Mouse (Mus musculus) intestine, embryonic 16.5 days (tissue): ENCODE measurements around the gene Lclat1. TPM values are rescaled to one million over a fixed set of nuclear protein-coding genes. Genes with fewer than 3 reads are reported as not detected.

Source experiments
- ATAC-seq: fragments of 200-750 bp; cut with Nextera tagmentation; 2 replicates; pipeline ENCODE4 v1.8.0; 2017; ENCODE audit warnings: moderate TSS enrichment, moderate library complexity
- H3K27ac ChIP-seq: fragments of 300-500 bp; sonication (generic); 2 replicates; pipeline ENCODE4 v1.5.1; 2014; ENCODE audit warnings: mild to moderate bottlenecking, low read length
- H3K27me3 ChIP-seq: fragments of 300-500 bp; sonication (generic); replicated peaks from 2 replicates; pipeline ENCODE4 v1.6.1; 2014; ENCODE audit warnings: low read length, control low read depth, mixed read lengths; ENCODE audit not compliant: control insufficient read depth, insufficient read depth
- H3K36me3 ChIP-seq: fragments of 300-500 bp; sonication (generic); 2 replicates; pipeline ENCODE4 v1.6.1; 2014; ENCODE audit warnings: low read length, control low read depth; ENCODE audit not compliant: control insufficient read depth, insufficient read depth
- H3K4me1 ChIP-seq: fragments of 300-500 bp; sonication (generic); 2 replicates; pipeline ENCODE4 v1.6.1; 2014; ENCODE audit warnings: low read length, control low read depth, mixed read lengths; ENCODE audit not compliant: control insufficient read depth, insufficient read depth
- H3K4me2 ChIP-seq: fragments of 300-500 bp; sonication (generic); 2 replicates; pipeline ENCODE4 v1.6.1; 2014; ENCODE audit warnings: low read depth, low read length, control low read depth
- H3K4me3 ChIP-seq: fragments of 300-500 bp; sonication (generic); 2 replicates; pipeline ENCODE4 v1.5.1; 2014; ENCODE audit warnings: mild to moderate bottlenecking, low read length
- H3K9ac ChIP-seq: fragments of 300-500 bp; sonication (generic); 2 replicates; pipeline ENCODE4 v1.6.1; 2014; ENCODE audit warnings: low read depth, low read length
- H3K9me3 ChIP-seq: fragments of 300-500 bp; sonication (generic); 2 replicates; pipeline ENCODE4 v1.6.1; 2016; ENCODE audit warnings: low read length, control low read depth; ENCODE audit not compliant: control insufficient read depth
- WGBS: fragments of 180-500 bp; shearing (Covaris S2); extraction: QIAGEN DNeasy Blood & Tissue Kit; methylation state at CpG from one replicate; pipeline ENCODE4 v1.1.7; 2014; 5-methylcytosine and 5-hydroxymethylcytosine counted together
- polyA plus RNA-seq: library from polyadenylated mRNA; unstranded; fragments of >200 nt; fragmentation: Nextera tagmentation; extraction: Ambion mirVana; gene quantifications from 2 replicates; pipeline ENCODE4 v1.2.1, GENCODE M21; 2015

Gene Lclat1
- polyA plus RNA-seq, 1 experiment from 2014 or later = 31.6 TPM

GRCm38 (mm10) chr17:73203642-73204332 is 96.0 kb downstream of the Lclat1 start:
- Histone ChIP-seq H3K4me3 (no peak overlapping the region), H3K4me1 (no peaks in the 10 kb centered on the region), H3K9ac (no peak overlapping the region), H3K9me3 (peaks cover 3% of the 10 kb centered on the region), H3K4me2 (no peak overlapping the region), H3K36me3 (peaks cover 3% of the 10 kb centered on the region; the same call in 1 of the 2 replicates), H3K27ac (no peak overlapping the region), H3K27me3 (no peaks in the 10 kb centered on the region)
- WGBS = 77% methylated on average over 15 of the region's 15 CpGs
- no peak for ATAC-seq

- no peak overlapping the region for H3K4me2 ChIP-seq
- H3K4me1 ChIP-seq = peaks cover 4% of the 10 kb centered on the region; the same call in 1 of the 2 replicates
- H3K9ac ChIP-seq = no peak overlapping the region
- WGBS = 90% methylated on average over 5 of the region's 5 CpGs
- H3K27ac ChIP-seq = no peak overlapping the region
- H3K4me3 ChIP-seq = no peak overlapping the region
- ATAC-seq = no peak
- H3K27me3 ChIP-seq = no peaks in the 10 kb centered on the region
- no peaks in the 10 kb centered on the region for H3K36me3 ChIP-seq
- H3K9me3 ChIP-seq = no peaks in the 10 kb centered on the region
Measured at GRCm38 (mm10) chr17:73210960-73211531, 103.3 kb downstream of the Lclat1 start.

GRCm38 (mm10) chr17:73212754-73213153 is 105.0 kb downstream of the Lclat1 start:
- Histone ChIP-seq H3K36me3 (no peaks in the 10 kb centered on the region), H3K27ac (no peak overlapping the region), H3K4me1 (peaks cover 4% of the 10 kb centered on the region; the same call in 1 of the 2 replicates), H3K9ac (no peak overlapping the region), H3K9me3 (no peaks in the 10 kb centered on the region), H3K27me3 (no peaks in the 10 kb centered on the region), H3K4me2 (no peak overlapping the region), H3K4me3 (no peak overlapping the region)
- ATAC-seq = no peak
- WGBS = 67% methylated on average over 3 of the region's 3 CpGs

GRCm38 (mm10) chr17:73213187-73213586 is 105.4 kb downstream of the Lclat1 start:
- H3K9ac ChIP-seq = no peak overlapping the region
- no peak overlapping the region for H3K27ac ChIP-seq
- no peaks in the 10 kb centered on the region for H3K27me3 ChIP-seq
- H3K4me3 ChIP-seq = no peak overlapping the region
- no peak overlapping the region for H3K4me2 ChIP-seq
- no peak for ATAC-seq
- WGBS = 43% methylated on average over 1 of the region's 1 CpGs
- H3K36me3 ChIP-seq = no peaks in the 10 kb centered on the region
- H3K4me1 ChIP-seq = peaks cover 4% of the 10 kb centered on the region; the same call in 1 of the 2 replicates
- H3K9me3 ChIP-seq = no peaks in the 10 kb centered on the region

GRCm38 (mm10) chr17:73213677-73214076 is 105.9 kb downstream of the Lclat1 start:
- H3K9ac ChIP-seq = no peak overlapping the region
- no peaks in the 10 kb centered on the region for H3K9me3 ChIP-seq
- no peak overlapping the region for H3K27ac ChIP-seq
- no peak overlapping the region for H3K4me3 ChIP-seq
- WGBS = 53% methylated on average over 2 of the region's 2 CpGs
- no peak for ATAC-seq
- no peaks in the 10 kb centered on the region for H3K27me3 ChIP-seq
- H3K36me3 ChIP-seq = no peaks in the 10 kb centered on the region
- no peak overlapping the region for H3K4me2 ChIP-seq
- H3K4me1 ChIP-seq = peaks cover 4% of the 10 kb centered on the region; the same call in 1 of the 2 replicates

GRCm38 (mm10) chr17:73217274-73217673 is 109.5 kb downstream of the Lclat1 start:
- WGBS = 68% methylated on average over 3 of the region's 3 CpGs
- Histone ChIP-seq H3K27ac (no peak overlapping the region), H3K36me3 (no peaks in the 10 kb centered on the region), H3K4me3 (no peak overlapping the region), H3K9ac (no peak overlapping the region), H3K9me3 (no peaks in the 10 kb centered on the region), H3K4me2 (no peak overlapping the region), H3K4me1 (peaks cover 16% of the 10 kb centered on the region), H3K27me3 (no peaks in the 10 kb centered on the region)
- peak; percentile 86 for ATAC-seq

- Histone ChIP-seq H3K9me3 (no peaks in the 10 kb centered on the region), H3K36me3 (no peaks in the 10 kb centered on the region), H3K27ac (no peak overlapping the region; the same call in 1 of the 2 replicates), H3K4me3 (no peak overlapping the region), H3K27me3 (no peaks in the 10 kb centered on the region), H3K4me1 (peaks cover 19% of the 10 kb centered on the region), H3K4me2 (no peak overlapping the region), H3K9ac (no peak overlapping the region)
- 58% methylated on average over 7 of the region's 7 CpGs for WGBS
- ATAC-seq = no peak
Measured at GRCm38 (mm10) chr17:73220746-73221145, 113.0 kb downstream of the Lclat1 start.

GRCm38 (mm10) chr17:73222077-73222476 is 114.3 kb downstream of the Lclat1 start:
- no peak overlapping the region for H3K27ac ChIP-seq
- ATAC-seq = no peak
- H3K9ac ChIP-seq = no peak overlapping the region
- no peak overlapping the region for H3K4me3 ChIP-seq
- WGBS = 69% methylated on average over 7 of the region's 7 CpGs
- no peaks in the 10 kb centered on the region for H3K36me3 ChIP-seq
- no peaks in the 10 kb centered on the region for H3K27me3 ChIP-seq
- no peak overlapping the region for H3K4me2 ChIP-seq
- H3K9me3 ChIP-seq = no peaks in the 10 kb centered on the region
- peaks cover 23% of the 10 kb centered on the region for H3K4me1 ChIP-seq

GRCm38 (mm10) chr17:73225442-73225841 is 117.7 kb downstream of the Lclat1 start:
- Histone ChIP-seq H3K27me3 (no peaks in the 10 kb centered on the region), H3K4me2 (no peak overlapping the region), H3K4me1 (peaks cover 21% of the 10 kb centered on the region), H3K9me3 (no peaks in the 10 kb centered on the region), H3K36me3 (no peaks in the 10 kb centered on the region), H3K9ac (no peak overlapping the region), H3K4me3 (no peak overlapping the region), H3K27ac (no peak overlapping the region)
- ATAC-seq = no peak
